ENCODE assay signal across 14 mouse cellular contexts in the genomic region with DNA sequence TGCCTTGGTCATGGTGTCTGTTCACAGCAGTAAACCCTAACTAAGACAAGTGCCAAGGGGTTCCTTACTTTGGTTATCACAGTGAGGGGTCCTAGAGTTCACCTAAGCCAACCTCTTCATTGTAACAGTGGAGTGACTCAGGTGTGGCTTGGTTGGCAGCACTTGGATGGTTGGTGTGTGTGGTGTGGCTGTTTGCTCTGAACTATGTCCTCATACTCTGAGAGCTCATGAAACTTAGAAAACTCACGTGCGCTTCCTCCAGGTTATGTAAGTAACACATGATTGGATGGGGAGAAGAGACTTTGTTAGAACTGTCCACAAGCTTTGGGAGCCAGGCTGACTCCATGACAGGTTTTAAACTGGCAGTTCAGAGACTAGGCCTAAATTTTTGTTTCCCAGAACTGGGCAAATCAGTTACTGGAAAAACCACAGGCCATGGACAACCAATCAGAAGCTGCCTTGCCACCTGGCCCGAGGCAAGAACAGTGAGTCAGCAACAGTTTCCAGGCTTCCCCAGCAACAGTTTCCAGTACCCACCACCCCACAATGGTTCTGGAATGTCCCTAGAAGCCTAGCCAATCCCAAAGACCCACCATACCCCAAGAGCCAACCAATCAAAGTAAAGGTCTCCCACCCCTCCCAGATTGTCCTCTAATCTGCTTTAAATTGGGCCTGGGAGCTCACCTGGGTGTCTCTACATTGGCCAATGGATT. TPM values are rescaled to one million over a fixed set of nuclear protein-coding genes. Genes with fewer than 3 reads are reported as not detected.
A peak's percentile ranks its signal among the peaks of the same experiment; 100 is the strongest.
DNase-seq lines count a peak whose midpoint lies in the region; ATAC-seq and TF ChIP-seq lines count a peak whose summit lies in the region.
"Had no signal": no experiment of that assay in that cellular context is flagged by ENCODE, and none has a peak within 500 bp of the region (broad histone marks: within the 10 kb centered on the region; RNA-seq: fewer than 3 reads in every experiment).

No protein-coding gene starts in this region.

- TF ChIP-seq CTCF in layer of hippocampus, adult 2 months (conservative IDR thresholded peaks at IDR 0.05) = no peak

- peaks cover 31% of the 10 kb centered on the region for H3K4me1 ChIP-seq in kidney, embryonic 15.5 days
- H3K4me1 ChIP-seq in forebrain, embryonic 15.5 days = peaks cover 74% of the 10 kb centered on the region

- no peak overlapping the region for H3K27ac ChIP-seq in kidney, embryonic 15.5 days
- peak overlapping the region; percentile 93 for H3K27ac ChIP-seq in forebrain, embryonic 15.5 days (replicated peaks)
- no peak overlapping the region for H3K27ac ChIP-seq in layer of hippocampus, adult 2 months
- H3K27ac ChIP-seq: embryonic facial prominence, embryonic 12.5 days; liver, embryonic 15.5 days; stomach, embryonic 15.5 days had no signal

- no peak for ATAC-seq in kidney, embryonic 15.5 days (replicated peaks; ENCODE audit: low FRiP score)
- ATAC-seq in forebrain, embryonic 15.5 days (replicated peaks) = no peak

- no peak overlapping the region for H3K4me2 ChIP-seq in kidney, embryonic 15.5 days
- H3K4me2 ChIP-seq in forebrain, embryonic 15.5 days (replicated peaks) = no peak overlapping the region
- H3K4me2 ChIP-seq: embryonic facial prominence, embryonic 12.5 days; hindbrain, embryonic 15.5 days; liver, embryonic 15.5 days; stomach, embryonic 15.5 days had no signal

- no peak overlapping the region for H3K4me3 ChIP-seq in kidney, embryonic 15.5 days (replicated peaks)
- H3K4me3 ChIP-seq in forebrain, embryonic 15.5 days = no peak overlapping the region
- no peak overlapping the region for H3K4me3 ChIP-seq in layer of hippocampus, adult 2 months
- H3K4me3 ChIP-seq: embryonic facial prominence, embryonic 12.5 days; hindbrain, embryonic 15.5 days; liver, embryonic 15.5 days; stomach, embryonic 15.5 days had no signal

- 91% methylated on average over 3 of the region's 3 CpGs for WGBS in kidney, embryonic 15.5 days
- 79% methylated on average over 3 of the region's 3 CpGs for WGBS in forebrain, embryonic 15.5 days

- no peaks in the 10 kb centered on the region for H3K27me3 ChIP-seq in kidney, embryonic 15.5 days
- H3K27me3 ChIP-seq in forebrain, embryonic 15.5 days = no peaks in the 10 kb centered on the region
- H3K27me3 ChIP-seq: embryonic facial prominence, embryonic 12.5 days; liver, embryonic 15.5 days; stomach, embryonic 15.5 days had no signal

- no peak overlapping the region for H3K9ac ChIP-seq in kidney, embryonic 15.5 days
- H3K9ac ChIP-seq in forebrain, embryonic 15.5 days (replicated peaks) = no peak overlapping the region
- H3K9ac ChIP-seq: embryonic facial prominence, embryonic 12.5 days; hindbrain, embryonic 15.5 days; liver, embryonic 15.5 days; stomach, embryonic 15.5 days had no signal

- H3K36me3 ChIP-seq in kidney, embryonic 15.5 days = no peaks in the 10 kb centered on the region
- H3K36me3 ChIP-seq in forebrain, embryonic 15.5 days = peaks cover 3% of the 10 kb centered on the region
- H3K36me3 ChIP-seq: hindbrain, embryonic 15.5 days; liver, embryonic 15.5 days; stomach, embryonic 15.5 days had no signal

- no peaks in the 10 kb centered on the region for H3K9me3 ChIP-seq in kidney, embryonic 15.5 days (replicated peaks)
- H3K9me3 ChIP-seq in forebrain, embryonic 15.5 days = no peaks in the 10 kb centered on the region
- H3K9me3 ChIP-seq: embryonic facial prominence, embryonic 12.5 days; hindbrain, embryonic 15.5 days; liver, embryonic 15.5 days; stomach, embryonic 15.5 days had no signal

- DNase-seq in kidney, adult 9 months = peak; percentile 89
- DNase-seq in 416B (ENCODE audit: low read depth) = peak; percentile 38
- peak; percentile 35 for DNase-seq in ES-CJ7 (ENCODE audit: low read depth, low spot score)
- DNase-seq in frontal cortex, postnatal 25 days (ENCODE audit: low spot score in 2 of 2) = no peak
- DNase-seq in layer of hippocampus, adult 2 months (ENCODE audit: low spot score in 2 of 2) = no peak
- DNase-seq in layer of hippocampus, postnatal 25 days (ENCODE audit: extremely low spot score in 1 of 2, low spot score in 1 of 2) = no peak
- DNase-seq: left cerebral cortex, postnatal 4 days; right cerebral cortex, postnatal 4 days had no signal

RNA-seq across cellular contexts. Expression of gene Bfsp2, which starts 23.5 kb away (rescaled TPM):
- 0.27 and 0.37 TPM in 2 replicates for polyA plus RNA-seq in kidney, embryonic 15.5 days (2015; fragmentation: Nextera tagmentation; extraction: Ambion mirVana)
- 2.0 and 2.3 TPM in 2 replicates for polyA plus RNA-seq in forebrain, embryonic 15.5 days (2015; fragmentation: Nextera tagmentation; extraction: Ambion mirVana)
- 1 to 10 TPM; 2.0 to 2.3 TPM for total RNA-seq in layer of hippocampus, adult 2 months (2021)
- total RNA-seq in layer of hippocampus, postnatal 25 days (2021) = 1 to 10 TPM; 6.0 to 8.1 TPM

Comparison
In these comparisons a context has a peak if more than half of its experiments do, and no peak if none do; other contexts are left out.
1. DNase-seq: peak in kidney, adult 9 months (single experiment), 416B (single experiment) and ES-CJ7 (single experiment); none in frontal cortex, postnatal 25 days (0 of 2), layer of hippocampus, adult 2 months (0 of 2) and layer of hippocampus, postnatal 25 days (0 of 2).